ENCODE assay signal across 8 mouse cellular contexts in the genomic region with DNA sequence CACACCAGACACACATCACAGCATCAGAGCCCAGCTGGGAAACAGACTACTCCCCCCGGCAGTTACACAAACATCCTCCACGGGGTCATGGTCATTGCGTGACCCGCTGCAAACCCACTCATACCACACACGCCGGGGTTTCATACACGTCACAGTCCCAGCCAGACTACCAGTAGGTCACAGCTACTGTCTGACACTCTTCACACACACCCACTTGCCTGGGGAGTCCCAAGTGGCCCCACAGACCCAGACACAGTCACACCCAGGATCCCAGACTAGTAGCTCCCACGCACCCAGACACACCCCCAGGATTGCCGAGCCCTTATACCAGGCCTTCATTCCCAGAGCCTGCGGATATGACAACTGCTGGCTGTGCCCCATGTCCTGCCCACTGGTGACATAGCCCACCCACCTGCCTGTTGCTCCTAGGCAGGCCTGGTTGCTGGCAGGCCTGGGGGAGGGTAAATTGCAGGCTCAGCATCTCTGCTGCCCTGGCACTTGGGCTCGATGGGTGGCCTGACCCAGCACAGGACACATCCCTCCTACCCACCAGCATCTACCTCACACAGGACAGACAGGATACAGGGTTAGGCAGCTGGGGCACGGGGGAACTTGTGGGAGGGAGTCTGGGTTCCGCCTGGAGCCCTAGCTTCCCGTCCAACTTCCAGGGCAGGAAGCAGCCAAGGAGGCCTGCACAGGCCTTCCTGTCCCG. TPM values are rescaled to one million over a fixed set of nuclear protein-coding genes. Genes with fewer than 3 reads are reported as not detected.
DNase-seq lines count a peak whose midpoint lies in the region; ATAC-seq and TF ChIP-seq lines count a peak whose summit lies in the region.

No protein-coding gene starts in this region.

- H3K36me3 ChIP-seq in spleen, adult 2 months (ENCODE audit: control insufficient read depth, insufficient read depth, low read length), result peaks cover 21% of the 10 kb centered on the region
- H3K36me3 ChIP-seq in lung, embryonic 16.5 days (ENCODE audit: control insufficient read depth, insufficient read depth, low read length), result peaks cover 2% of the 10 kb centered on the region; the same call in 1 of the 2 replicates

- WGBS in spleen, adult 2 months, result 22% methylated on average over 15 of the region's 15 CpGs
- 36% methylated on average over 15 of the region's 15 CpGs for WGBS in lung, embryonic 16.5 days

- no peak overlapping the region for H3K4me2 ChIP-seq in lung, embryonic 16.5 days (ENCODE audit: low read depth, low read length)

- no peaks in the 10 kb centered on the region for H3K9me3 ChIP-seq in lung, embryonic 16.5 days (ENCODE audit: control insufficient read depth, low read length)

- no peak overlapping the region for H3K4me3 ChIP-seq in spleen, adult 2 months (ENCODE audit: extremely low read depth, insufficient read depth, insufficient read length)
- no peak overlapping the region for H3K4me3 ChIP-seq in lung, embryonic 16.5 days (ENCODE audit: low read length)

- no peak for TF ChIP-seq POLR2A in spleen, adult 2 months (IDR thresholded peaks at IDR 0.05; ENCODE audit: low read depth, low read length)

- peak in 1 of 2 experiments; percentile 26 for DNase-seq in spleen, adult 2 months (ENCODE audit: low read depth in 1 of 2, low spot score in 2 of 2)
- no peak for DNase-seq in spleen, postnatal 10 days (ENCODE audit: low spot score in 2 of 2)
- DNase-seq in heart, adult 8-10 months (ENCODE audit: low spot score), result peak; percentile 79
- DNase-seq in kidney, adult 18-20 months, result peak; percentile 40
- no peak for DNase-seq in urinary bladder, adult 2 months (ENCODE audit: low spot score)
- DNase-seq in right cerebral cortex, adult 18-20 months, result no peak

- ATAC-seq in lung, embryonic 16.5 days (ENCODE audit: low read depth), result peak; percentile 78
- ATAC-seq in megakaryocyte progenitor cell, adult 5-6 weeks (replicated peaks; ENCODE audit: poor library complexity), result no peak

- H3K4me1 ChIP-seq in spleen, adult 2 months (ENCODE audit: control insufficient read depth, insufficient read depth, insufficient read length), result peaks cover 50% of the 10 kb centered on the region
- peaks cover 43% of the 10 kb centered on the region for H3K4me1 ChIP-seq in lung, embryonic 16.5 days (replicated peaks; ENCODE audit: control insufficient read depth, insufficient read depth, low read length)

- no peak for TF ChIP-seq CTCF in spleen, adult 2 months (IDR thresholded peaks at IDR 0.05; ENCODE audit: extremely low read depth, insufficient read depth, insufficient read length, insufficient replicate concordance)

- H3K27ac ChIP-seq in spleen, adult 2 months (ENCODE audit: insufficient read depth, low read length), result peak overlapping the region; percentile 70
- peak overlapping the region; percentile 82 for H3K27ac ChIP-seq in lung, embryonic 16.5 days (ENCODE audit: low read length)

- no peaks in the 10 kb centered on the region for H3K27me3 ChIP-seq in spleen, adult 2 months (ENCODE audit: control insufficient read depth, insufficient read depth, low read length)
- no peaks in the 10 kb centered on the region; the same call in 1 of the 2 replicates for H3K27me3 ChIP-seq in lung, embryonic 16.5 days (ENCODE audit: control insufficient read depth, insufficient read depth, low read depth, low read length)

- H3K9ac ChIP-seq in lung, embryonic 16.5 days (ENCODE audit: low read length), result no peak overlapping the region

RNA-seq across cellular contexts. Expression of gene Ccdc97, which starts 11.2 kb away (rescaled TPM):
- polyA plus RNA-seq in spleen, adult 2 months (2012; rRNA removed), result 81.5 and 93.6 TPM in 2 replicates
- 10 to 100 TPM; 56.7 to 62.0 (median 58.8) TPM for total RNA-seq in heart, adult 8-10 months (2022)
- polyA plus RNA-seq in lung, embryonic 16.5 days (2015; fragmentation: Nextera tagmentation; extraction: Ambion mirVana), result 21.1 and 24.9 TPM in 2 replicates
- total RNA-seq in megakaryocyte progenitor cell, adult 5-6 weeks (2015), result 25.1 and 27.4 TPM in 2 replicates
- 10.5 and 18.3 TPM in 2 replicates for total RNA-seq in megakaryocyte progenitor cell, adult 5-6 weeks (2017)
- 42.4 and 49.7 TPM in 2 replicates for polyA plus RNA-seq in urinary bladder, adult 2 months (2012; rRNA removed)

RNA-seq across cellular contexts. Expression of gene Tgfb1, which starts 20.9 kb away (rescaled TPM):
- polyA plus RNA-seq in spleen, adult 2 months (2012; rRNA removed), result 152 and 179 TPM in 2 replicates
- 10 to 100 TPM; 17.5 to 24.9 (median 23.9) TPM for total RNA-seq in heart, adult 8-10 months (2022)
- polyA plus RNA-seq in lung, embryonic 16.5 days (2015; fragmentation: Nextera tagmentation; extraction: Ambion mirVana), result 3.1 and 3.4 TPM in 2 replicates
- 237 and 286 TPM in 2 replicates for total RNA-seq in megakaryocyte progenitor cell, adult 5-6 weeks (2015)
- 35.7 and 35.8 TPM in 2 replicates for total RNA-seq in megakaryocyte progenitor cell, adult 5-6 weeks (2017)
- 16.2 and 27.6 TPM in 2 replicates for polyA plus RNA-seq in urinary bladder, adult 2 months (2012; rRNA removed)

RNA-seq across cellular contexts. Expression of gene B9d2, which starts 27.2 kb away (rescaled TPM):
- polyA plus RNA-seq in spleen, adult 2 months (2012; rRNA removed), result 72.0 and 108 TPM in 2 replicates
- total RNA-seq in heart, adult 8-10 months (2022), result 10 to 100 TPM; 10.1 to 12.8 (median 11.9) TPM
- polyA plus RNA-seq in lung, embryonic 16.5 days (2015; fragmentation: Nextera tagmentation; extraction: Ambion mirVana), result 33.1 and 35.8 TPM in 2 replicates
- total RNA-seq in megakaryocyte progenitor cell, adult 5-6 weeks (2015), result 34.4 and 38.7 TPM in 2 replicates
- 38.2 and 39.8 TPM in 2 replicates for total RNA-seq in megakaryocyte progenitor cell, adult 5-6 weeks (2017)
- 25.6 TPM in 2 replicates for polyA plus RNA-seq in urinary bladder, adult 2 months (2012; rRNA removed)

RNA-seq across cellular contexts. Expression of gene Tmem91, which starts 32.8 kb away (rescaled TPM):
- polyA plus RNA-seq in spleen, adult 2 months (2012; rRNA removed), result 0.35 and 0.61 TPM in 2 replicates
- total RNA-seq in heart, adult 8-10 months (2022), result not detected
- 3.6 and 3.9 TPM in 2 replicates for polyA plus RNA-seq in lung, embryonic 16.5 days (2015; fragmentation: Nextera tagmentation; extraction: Ambion mirVana)
- total RNA-seq in megakaryocyte progenitor cell, adult 5-6 weeks (2015), result 0.69 and 1.0 TPM in 2 replicates
- not detected in 2 replicates for total RNA-seq in megakaryocyte progenitor cell, adult 5-6 weeks (2017)
- polyA plus RNA-seq in urinary bladder, adult 2 months (2012; rRNA removed), result 1.1 and 1.3 TPM in 2 replicates

RNA-seq across cellular contexts. Expression of gene Hnrnpul1, which starts 46.8 kb away (rescaled TPM):
- 49.6 and 59.2 TPM in 2 replicates for polyA plus RNA-seq in spleen, adult 2 months (2012; rRNA removed)
- total RNA-seq in heart, adult 8-10 months (2022), result 10 to 100 TPM; 65.8 to 82.6 (median 71.5) TPM
- 47.9 and 55.8 TPM in 2 replicates for polyA plus RNA-seq in lung, embryonic 16.5 days (2015; fragmentation: Nextera tagmentation; extraction: Ambion mirVana)
- total RNA-seq in megakaryocyte progenitor cell, adult 5-6 weeks (2015), result 132 and 135 TPM in 2 replicates
- total RNA-seq in megakaryocyte progenitor cell, adult 5-6 weeks (2017), result 126 and 141 TPM in 2 replicates
- 18.9 and 44.9 TPM in 2 replicates for polyA plus RNA-seq in urinary bladder, adult 2 months (2012; rRNA removed)

Comparison
In these comparisons a context has a peak if more than half of its experiments do, and no peak if none do; other contexts are left out.
1. DNase-seq: peak in heart, adult 8-10 months (single experiment) and kidney, adult 18-20 months (single experiment); none in spleen, postnatal 10 days (0 of 2), urinary bladder, adult 2 months (single experiment) and right cerebral cortex, adult 18-20 months (single experiment).